Comparison of ENCODE assay signal across 27 mouse cellular contexts in the genomic region with DNA sequence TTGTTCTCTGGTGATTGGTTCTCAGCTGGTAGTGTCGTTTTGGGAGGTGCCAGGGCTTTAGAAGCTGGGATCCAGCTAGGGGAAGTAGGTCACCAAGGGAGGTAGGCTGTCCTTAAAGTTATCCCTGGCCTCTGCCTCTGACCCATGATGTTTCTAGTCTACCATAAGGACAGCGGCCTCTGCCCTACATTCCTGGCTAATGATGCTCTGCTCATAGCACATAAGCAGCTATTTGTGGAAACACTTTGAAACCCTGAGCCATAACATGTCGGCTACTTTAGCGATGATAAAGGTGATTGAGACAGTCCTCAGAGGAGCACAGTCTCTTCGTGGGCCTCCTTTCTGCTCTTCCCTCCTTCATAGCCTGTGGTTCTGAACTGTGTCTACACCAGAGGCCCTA.
DNase-seq lines count a peak whose midpoint lies in the region; ATAC-seq lines count a peak whose summit lies in the region.
"Had no signal": no experiment of that assay in that cellular context is flagged by ENCODE, and none has a peak within 500 bp of the region (broad histone marks: within the 10 kb centered on the region; RNA-seq: fewer than 3 reads in every experiment).

No protein-coding gene starts in this region.

- H3K4me2 ChIP-seq in forebrain, embryonic 16.5 days (ENCODE audit: low read length), result no peak overlapping the region
- H3K4me2 ChIP-seq in heart, embryonic 12.5 days, result no peak overlapping the region
- H3K4me2 ChIP-seq: embryonic facial prominence, embryonic 13.5 days; forebrain, embryonic 12.5 days; kidney, embryonic 15.5 days; liver, embryonic 12.5 days; midbrain, embryonic 12.5 days; neural tube, embryonic 12.5 days had no signal

- ATAC-seq in forebrain, embryonic 16.5 days, result no peak
- ATAC-seq in heart, embryonic 12.5 days (ENCODE audit: insufficient number of reproducible peaks, low FRiP score), result no peak
- ATAC-seq: hindbrain, embryonic 16.5 days; liver, embryonic 12.5 days; liver, postnatal 0 days had no signal

- H3K36me3 ChIP-seq in forebrain, embryonic 10.5 days (replicated peaks), result no peaks in the 10 kb centered on the region
- H3K36me3 ChIP-seq in forebrain, embryonic 16.5 days (ENCODE audit: control insufficient read depth, insufficient read depth), result no peaks in the 10 kb centered on the region
- no peaks in the 10 kb centered on the region for H3K36me3 ChIP-seq in heart, embryonic 10.5 days
- no peaks in the 10 kb centered on the region for H3K36me3 ChIP-seq in heart, embryonic 12.5 days
- H3K36me3 ChIP-seq in limb, embryonic 10.5 days, result no peaks in the 10 kb centered on the region
- H3K36me3 ChIP-seq: embryonic facial prominence, embryonic 13.5 days; forebrain, embryonic 12.5 days; kidney, embryonic 15.5 days; liver, embryonic 12.5 days; midbrain, embryonic 12.5 days; neural tube, embryonic 12.5 days had no signal

- peak; percentile 11 for DNase-seq in forebrain, embryonic 10.5 days (ENCODE audit: extremely low spot score, low spot score)
- peak; percentile 64 for DNase-seq in heart, embryonic 10.5 days (ENCODE audit: low spot score)
- peak; percentile 18 for DNase-seq in limb, embryonic 10.5 days (ENCODE audit: low spot score)
- no peak for DNase-seq in adrenal gland, postnatal 25 days
- DNase-seq in frontal cortex, postnatal 10 days (ENCODE audit: low spot score in 2 of 2), result no peak
- DNase-seq: adrenal gland, postnatal 14 days; cerebellum, adult 11-12 months; cerebellum, adult 9-11 months; embryo, embryonic 11 days; gastrocnemius, postnatal 36 days; kidney, adult 18-20 months; kidney, postnatal 25 days; liver, postnatal 0 days; lung, postnatal 4 days; right cerebral cortex, postnatal 14 days; thymus, postnatal 14 days had no signal

- H3K9me3 ChIP-seq in forebrain, embryonic 10.5 days, result peaks cover 5% of the 10 kb centered on the region; the same call in 1 of the 2 replicates
- H3K9me3 ChIP-seq in forebrain, embryonic 16.5 days (ENCODE audit: control insufficient read depth, low read length), result peaks cover 4% of the 10 kb centered on the region; the same call in 1 of the 2 replicates
- no peaks in the 10 kb centered on the region for H3K9me3 ChIP-seq in heart, embryonic 10.5 days
- peaks cover 4% of the 10 kb centered on the region; the same call in 1 of the 2 replicates for H3K9me3 ChIP-seq in heart, embryonic 12.5 days (replicated peaks)
- no peaks in the 10 kb centered on the region for H3K9me3 ChIP-seq in limb, embryonic 10.5 days (replicated peaks)
- H3K9me3 ChIP-seq: embryonic facial prominence, embryonic 13.5 days; forebrain, embryonic 12.5 days; kidney, embryonic 15.5 days; liver, embryonic 12.5 days had no signal

- H3K27ac ChIP-seq in forebrain, embryonic 10.5 days, result no peak overlapping the region
- H3K27ac ChIP-seq in forebrain, embryonic 16.5 days (ENCODE audit: low read length), result no peak overlapping the region
- H3K27ac ChIP-seq in heart, embryonic 10.5 days, result 0 out of 2 replicates have a peak overlapping the region, but pooled peaks have one; percentile 18
- H3K27ac ChIP-seq in heart, embryonic 12.5 days (ENCODE audit: poor library complexity, severe bottlenecking), result no peak overlapping the region
- H3K27ac ChIP-seq in limb, embryonic 10.5 days, result no peak overlapping the region
- H3K27ac ChIP-seq: embryonic facial prominence, embryonic 13.5 days; forebrain, embryonic 12.5 days; kidney, embryonic 15.5 days; liver, embryonic 12.5 days; midbrain, embryonic 12.5 days; neural tube, embryonic 12.5 days had no signal

- H3K4me3 ChIP-seq in forebrain, embryonic 10.5 days, result no peak overlapping the region
- no peak overlapping the region for H3K4me3 ChIP-seq in forebrain, embryonic 16.5 days (replicated peaks; ENCODE audit: low read length)
- no peak overlapping the region for H3K4me3 ChIP-seq in heart, embryonic 10.5 days
- no peak overlapping the region for H3K4me3 ChIP-seq in heart, embryonic 12.5 days
- H3K4me3 ChIP-seq in limb, embryonic 10.5 days, result no peak overlapping the region
- H3K4me3 ChIP-seq: embryonic facial prominence, embryonic 13.5 days; forebrain, embryonic 12.5 days; kidney, embryonic 15.5 days; liver, embryonic 12.5 days; megakaryocyte, embryonic 14.5 days; midbrain, embryonic 12.5 days; myocyte; neural tube, embryonic 12.5 days had no signal

- H3K4me1 ChIP-seq in forebrain, embryonic 10.5 days, result peaks cover 3% of the 10 kb centered on the region
- peaks cover under 1% of the 10 kb centered on the region for H3K4me1 ChIP-seq in forebrain, embryonic 16.5 days (replicated peaks; ENCODE audit: control insufficient read depth, insufficient read depth, low read length)
- H3K4me1 ChIP-seq in heart, embryonic 10.5 days, result peaks cover 26% of the 10 kb centered on the region
- peaks cover 18% of the 10 kb centered on the region for H3K4me1 ChIP-seq in heart, embryonic 12.5 days (replicated peaks)
- 0 out of 2 replicates have a peak, but pooled peaks cover 2% of the 10 kb centered on the region for H3K4me1 ChIP-seq in limb, embryonic 10.5 days
- H3K4me1 ChIP-seq: embryonic facial prominence, embryonic 13.5 days; kidney, embryonic 15.5 days; liver, embryonic 12.5 days; megakaryocyte, embryonic 14.5 days had no signal

- H3K27me3 ChIP-seq in forebrain, embryonic 10.5 days (ENCODE audit: poor library complexity, severe bottlenecking), result no peaks in the 10 kb centered on the region
- no peaks in the 10 kb centered on the region for H3K27me3 ChIP-seq in forebrain, embryonic 16.5 days (replicated peaks; ENCODE audit: control insufficient read depth, insufficient read depth, low read length)
- H3K27me3 ChIP-seq in heart, embryonic 10.5 days (ENCODE audit: insufficient read depth, poor library complexity, severe bottlenecking), result no peaks in the 10 kb centered on the region
- no peaks in the 10 kb centered on the region for H3K27me3 ChIP-seq in heart, embryonic 12.5 days (replicated peaks)
- no peaks in the 10 kb centered on the region for H3K27me3 ChIP-seq in limb, embryonic 10.5 days (ENCODE audit: low read depth, poor library complexity, severe bottlenecking)
- H3K27me3 ChIP-seq: embryonic facial prominence, embryonic 13.5 days; forebrain, embryonic 12.5 days; kidney, embryonic 15.5 days; liver, embryonic 12.5 days; midbrain, embryonic 12.5 days; neural tube, embryonic 12.5 days had no signal

- H3K9ac ChIP-seq in forebrain, embryonic 16.5 days (replicated peaks; ENCODE audit: low read depth, low read length), result no peak overlapping the region
- H3K9ac ChIP-seq in heart, embryonic 12.5 days, result no peak overlapping the region
- H3K9ac ChIP-seq: embryonic facial prominence, embryonic 13.5 days; forebrain, embryonic 12.5 days; kidney, embryonic 15.5 days; liver, embryonic 12.5 days; liver, postnatal 0 days; midbrain, embryonic 12.5 days; neural tube, embryonic 12.5 days had no signal

- WGBS in forebrain, embryonic 10.5 days, result 68% methylated on average over 5 of the region's 5 CpGs
- 71% methylated on average over 5 of the region's 5 CpGs for WGBS in forebrain, embryonic 16.5 days
- 43% methylated on average over 5 of the region's 5 CpGs for WGBS in heart, embryonic 10.5 days
- WGBS in heart, embryonic 12.5 days, result 34% methylated on average over 5 of the region's 5 CpGs
- WGBS in limb, embryonic 10.5 days, result 70% methylated on average over 5 of the region's 5 CpGs

Comparison
In these comparisons a context has a peak if more than half of its experiments do, and no peak if none do; other contexts are left out.
1. DNase-seq: peak in forebrain, embryonic 10.5 days (single experiment), heart, embryonic 10.5 days (single experiment) and limb, embryonic 10.5 days (single experiment); none in adrenal gland, postnatal 25 days (single experiment) and frontal cortex, postnatal 10 days (0 of 2).